Mouse (Mus musculus): ENCODE measurements around the gene Olfr632. TPM values are rescaled to one million over a fixed set of nuclear protein-coding genes. Genes with fewer than 3 reads are reported as not detected.
A peak's percentile ranks its signal among the peaks of the same experiment; 100 is the strongest.
"Not testable (repeated sequence)": the region's sequence is repeated elsewhere in the genome, so short reads cannot be mapped to it uniquely, and the experiment has no call there.

The Olfr632 gene
- polyA plus RNA-seq, 1 experiment = not detected

- Histone ChIP-seq H3K36me3 (ENCODE audit: control insufficient read depth, insufficient read depth, low read length) (no peaks in the 10 kb centered on the region), H3K4me3 (ENCODE audit: insufficient read depth, low read depth, low read length) (no peak within 1 kb of the TSS), H3K4me1 (ENCODE audit: control insufficient read depth, insufficient read depth, low read length) (no peaks in the 10 kb centered on the region), H3K27ac (ENCODE audit: insufficient read depth, low read depth, low read length) (no peak within 1 kb of the TSS), H3K27me3 (replicated peaks; ENCODE audit: control insufficient read depth, insufficient read depth, low read length) (no peaks in the 10 kb centered on the region)
- TF ChIP-seq POLR2A (IDR thresholded peaks at IDR 0.05; ENCODE audit: low read depth, low read length) (no peak), CTCF (conservative IDR thresholded peaks at IDR 0.05; ENCODE audit: insufficient read depth, insufficient read length, low read depth, low read length) (no peak)
- DNase-seq = no peak
Observed at GRCm38 (mm10) chr7:103928525-103928924, 5.6 kb upstream of the Olfr632 start, which contains the start of gene Olfr631. Gene Olfr631, plus strand, starts transcription at chr7:103928825.

GRCm38 (mm10) chr7:103942730-103943129 lies 8.6 kb downstream of the Olfr632 start:
- 23% methylated on average over 2 of the region's 2 CpGs for WGBS
- H3K4me3 ChIP-seq (ENCODE audit: insufficient read depth, low read depth, low read length) = no peak overlapping the region
- H3K4me1 ChIP-seq (ENCODE audit: control insufficient read depth, insufficient read depth, low read length) = no peaks in the 10 kb centered on the region
- H3K36me3 ChIP-seq (ENCODE audit: control insufficient read depth, insufficient read depth, low read length) = no peaks in the 10 kb centered on the region
- TF ChIP-seq CTCF (conservative IDR thresholded peaks at IDR 0.05; ENCODE audit: insufficient read depth, insufficient read length, low read depth, low read length) (peak; percentile 70), POLR2A (IDR thresholded peaks at IDR 0.05; ENCODE audit: low read depth, low read length) (no peak)
- H3K27ac ChIP-seq (ENCODE audit: insufficient read depth, low read depth, low read length) = no peak overlapping the region
- peak; percentile 21 for DNase-seq
- H3K27me3 ChIP-seq (replicated peaks; ENCODE audit: control insufficient read depth, insufficient read depth, low read length) = no peaks in the 10 kb centered on the region

GRCm38 (mm10) chr7:103944137-103944536 lies 10.0 kb downstream of the Olfr632 start, which contains the start of gene Olfr633:
Gene Olfr633, plus strand, starts transcription at chr7:103944437.
- H3K4me1 ChIP-seq (ENCODE audit: control insufficient read depth, insufficient read depth, low read length) = no peaks in the 10 kb centered on the region
- no peaks in the 10 kb centered on the region for H3K27me3 ChIP-seq (replicated peaks; ENCODE audit: control insufficient read depth, insufficient read depth, low read length)
- no peak within 1 kb of the TSS for H3K27ac ChIP-seq (ENCODE audit: insufficient read depth, low read depth, low read length)
- TF ChIP-seq POLR2A (IDR thresholded peaks at IDR 0.05; ENCODE audit: low read depth, low read length) (no peak), CTCF (conservative IDR thresholded peaks at IDR 0.05; ENCODE audit: insufficient read depth, insufficient read length, low read depth, low read length) (no peak)
- no peaks in the 10 kb centered on the region for H3K36me3 ChIP-seq (ENCODE audit: control insufficient read depth, insufficient read depth, low read length)
- no peak for DNase-seq
- no peak within 1 kb of the TSS for H3K4me3 ChIP-seq (ENCODE audit: insufficient read depth, low read depth, low read length)

GRCm38 (mm10) chr7:103966873-103967272 lies 32.7 kb downstream of the Olfr632 start:
- H3K4me1 ChIP-seq (ENCODE audit: control insufficient read depth, insufficient read depth, low read length); H3K36me3 ChIP-seq (ENCODE audit: control insufficient read depth, insufficient read depth, low read length); H3K27ac ChIP-seq (ENCODE audit: insufficient read depth, low read depth, low read length); H3K4me3 ChIP-seq (ENCODE audit: insufficient read depth, low read depth, low read length); DNase-seq; H3K27me3 ChIP-seq (replicated peaks; ENCODE audit: control insufficient read depth, insufficient read depth, low read length): not testable (repeated sequence)
- 90% methylated on average over 22 of the region's 22 CpGs for WGBS

- Histone ChIP-seq H3K27ac (ENCODE audit: insufficient read depth, low read depth, low read length) (no peak within 1 kb of the TSS), H3K4me3 (ENCODE audit: insufficient read depth, low read depth, low read length) (no peak within 1 kb of the TSS), H3K4me1 (ENCODE audit: control insufficient read depth, insufficient read depth, low read length) (no peaks in the 10 kb centered on the region), H3K36me3 (ENCODE audit: control insufficient read depth, insufficient read depth, low read length) (no peaks in the 10 kb centered on the region), H3K27me3 (replicated peaks; ENCODE audit: control insufficient read depth, insufficient read depth, low read length) (no peaks in the 10 kb centered on the region)
- TF ChIP-seq CTCF (conservative IDR thresholded peaks at IDR 0.05; ENCODE audit: insufficient read depth, insufficient read length, low read depth, low read length) (no peak), POLR2A (IDR thresholded peaks at IDR 0.05; ENCODE audit: low read depth, low read length) (no peak)
- 73% methylated on average over 1 of the region's 1 CpGs for WGBS
- DNase-seq = no peak
Observed at GRCm38 (mm10) chr7:103970852-103971251, 36.7 kb downstream of the Olfr632 start, which contains the start of gene Olfr635. Gene Olfr635, plus strand, starts transcription at chr7:103971152.

GRCm38 (mm10) chr7:103971782-103972181 lies 37.6 kb downstream of the Olfr632 start:
- Histone ChIP-seq H3K4me1 (ENCODE audit: control insufficient read depth, insufficient read depth, low read length) (no peaks in the 10 kb centered on the region), H3K36me3 (ENCODE audit: control insufficient read depth, insufficient read depth, low read length) (no peaks in the 10 kb centered on the region), H3K27ac (ENCODE audit: insufficient read depth, low read depth, low read length) (no peak overlapping the region), H3K4me3 (ENCODE audit: insufficient read depth, low read depth, low read length) (no peak overlapping the region), H3K27me3 (replicated peaks; ENCODE audit: control insufficient read depth, insufficient read depth, low read length) (no peaks in the 10 kb centered on the region)
- no peak for DNase-seq
- 40% methylated on average over 1 of the region's 1 CpGs for WGBS
- TF ChIP-seq POLR2A (IDR thresholded peaks at IDR 0.05; ENCODE audit: low read depth, low read length) (no peak), CTCF (conservative IDR thresholded peaks at IDR 0.05; ENCODE audit: insufficient read depth, insufficient read length, low read depth, low read length) (no peak)

Other genes with a start within 250 kb of the Olfr632 start
- gene Olfr243, start 219.7 kb upstream of the Olfr632 start, polyA plus RNA-seq (2012; rRNA removed) = not detected in 2 replicates
- not detected in 2 replicates for gene Olfr628, start 204.0 kb upstream of the Olfr632 start, polyA plus RNA-seq (2012; rRNA removed)
- not detected in 2 replicates for gene Olfr629, start 189.4 kb upstream of the Olfr632 start, polyA plus RNA-seq (2012; rRNA removed)
- not detected in 2 replicates for gene Olfr630, start 177.0 kb upstream of the Olfr632 start, polyA plus RNA-seq (2012; rRNA removed)
- not detected in 2 replicates for gene Olfr69, start 162.8 kb upstream of the Olfr632 start, polyA plus RNA-seq (2012; rRNA removed)
- not detected in 2 replicates for gene Olfr68, start 154.6 kb upstream of the Olfr632 start, polyA plus RNA-seq (2012; rRNA removed)
- gene Olfr67, start 142.5 kb upstream of the Olfr632 start, polyA plus RNA-seq (2012; rRNA removed) = not detected in 2 replicates
- gene Hbb-bt, start 120.4 kb upstream of the Olfr632 start, polyA plus RNA-seq (2012; rRNA removed) = 323 and 441 TPM in 2 replicates
- 3,704 and 5,002 TPM in 2 replicates for gene Hbb-bs, start 106.3 kb upstream of the Olfr632 start, polyA plus RNA-seq (2012; rRNA removed)
- not detected in 2 replicates for gene Hbb-bh2, start 93.8 kb upstream of the Olfr632 start, polyA plus RNA-seq (2012; rRNA removed)
- gene Hbb-bh1, start 91.2 kb upstream of the Olfr632 start, polyA plus RNA-seq (2012; rRNA removed) = not detected in 2 replicates
- not detected in 2 replicates for gene Hbb-y, start 81.1 kb upstream of the Olfr632 start, polyA plus RNA-seq (2012; rRNA removed)
- not detected in 2 replicates for gene Olfr66, start 48.1 kb upstream of the Olfr632 start, polyA plus RNA-seq (2012; rRNA removed)
- not detected in 2 replicates for gene Olfr64, start 39.9 kb upstream of the Olfr632 start, polyA plus RNA-seq (2012; rRNA removed)
- not detected in 2 replicates for gene Olfr65, start 30.9 kb upstream of the Olfr632 start, polyA plus RNA-seq (2012; rRNA removed)
- gene Olfr631, start 5.5 kb upstream of the Olfr632 start, polyA plus RNA-seq (2012; rRNA removed) = not detected in 2 replicates
- not detected in 2 replicates for gene Olfr633, start 10.1 kb downstream of the Olfr632 start, polyA plus RNA-seq (2012; rRNA removed)
- gene Olfr635, start 36.8 kb downstream of the Olfr632 start, polyA plus RNA-seq (2012; rRNA removed) = not detected in 2 replicates
- gene Olfr638, start 64.4 kb downstream of the Olfr632 start, polyA plus RNA-seq (2012; rRNA removed) = not detected in 2 replicates
- not detected in 2 replicates for gene Olfr639, start 83.0 kb downstream of the Olfr632 start, polyA plus RNA-seq (2012; rRNA removed)
- gene Olfr640, start 91.2 kb downstream of the Olfr632 start, polyA plus RNA-seq (2012; rRNA removed) = not detected in 2 replicates
- gene Olfr641, start 101.1 kb downstream of the Olfr632 start, polyA plus RNA-seq (2012; rRNA removed) = not detected in 2 replicates
- gene Olfr642, start 118.3 kb downstream of the Olfr632 start, polyA plus RNA-seq (2012; rRNA removed) = not detected in 2 replicates
- gene 4930516K23Rik, start 127.1 kb downstream of the Olfr632 start, polyA plus RNA-seq (2012; rRNA removed) = not detected in 2 replicates
- gene Olfr644, start 137.5 kb downstream of the Olfr632 start, polyA plus RNA-seq (2012; rRNA removed) = not detected in 2 replicates
- gene Olfr645, start 151.1 kb downstream of the Olfr632 start, polyA plus RNA-seq (2012; rRNA removed) = not detected in 2 replicates
- not detected in 2 replicates for gene Olfr646, start 170.5 kb downstream of the Olfr632 start, polyA plus RNA-seq (2012; rRNA removed)
- not detected in 2 replicates for gene Ubqln5, start 195.5 kb downstream of the Olfr632 start, polyA plus RNA-seq (2012; rRNA removed)
- not detected in 2 replicates for gene Olfr643, start 203.1 kb downstream of the Olfr632 start, polyA plus RNA-seq (2012; rRNA removed)
- gene Ubqln3, start 208.9 kb downstream of the Olfr632 start, polyA plus RNA-seq (2012; rRNA removed) = 0.07 and 0.09 TPM in 2 replicates
- gene Ubqlnl, start 216.2 kb downstream of the Olfr632 start, polyA plus RNA-seq (2012; rRNA removed) = 0.18 TPM in 1 of 2 replicates, not detected in the other
- not detected in 2 replicates for gene Olfm5, start 230.5 kb downstream of the Olfr632 start, polyA plus RNA-seq (2012; rRNA removed)
- not detected in 2 replicates for gene Olfr648, start 249.0 kb downstream of the Olfr632 start, polyA plus RNA-seq (2012; rRNA removed)